Mouse (Mus musculus) forebrain, embryonic 12.5 days (tissue): ENCODE measurements around the gene Tbc1d16. TPM values are rescaled to one million over a fixed set of nuclear protein-coding genes. Genes with fewer than 3 reads are reported as not detected.

Experiments used
- ATAC-seq: fragments of 200-750 bp; cut with Nextera tagmentation; 2 replicates; pipeline ENCODE4 v1.8.0; 2017; ENCODE audit warnings: moderate TSS enrichment; ENCODE audit not compliant: low FRiP score
- H3K27ac ChIP-seq: fragments of 300-500 bp; sonication (generic); 2 replicates; pipeline ENCODE4 v1.5.1; 2016; ENCODE audit warnings: mild to moderate bottlenecking
- H3K27me3 ChIP-seq: fragments of 300-500 bp; sonication (generic); 2 replicates; pipeline ENCODE4 v1.6.1; 2016; ENCODE audit warnings: mild to moderate bottlenecking
- H3K36me3 ChIP-seq: fragments of 300-500 bp; sonication (generic); replicated peaks from 2 replicates; pipeline ENCODE4 v1.6.1; 2016; ENCODE audit warnings: mild to moderate bottlenecking
- H3K4me1 ChIP-seq: fragments of 300-500 bp; sonication (generic); 2 replicates; pipeline ENCODE4 v1.6.1; 2016
- H3K4me2 ChIP-seq: fragments of 300-500 bp; sonication (generic); 2 replicates; pipeline ENCODE4 v1.6.1; 2016; ENCODE audit warnings: mild to moderate bottlenecking, moderate library complexity
- H3K4me3 ChIP-seq: fragments of 300-500 bp; sonication (generic); replicated peaks from 2 replicates; pipeline ENCODE4 v1.5.1; 2016; ENCODE audit warnings: mild to moderate bottlenecking
- H3K9ac ChIP-seq: fragments of 300-500 bp; sonication (generic); 2 replicates; pipeline ENCODE4 v1.6.1; 2016; ENCODE audit warnings: mild to moderate bottlenecking
- H3K9me3 ChIP-seq: fragments of 300-500 bp; sonication (generic); 2 replicates; pipeline ENCODE4 v1.6.1; 2016
- WGBS: fragments of 180-500 bp; shearing (Covaris S2); methylation state at CpG from one replicate; pipeline ENCODE4 v1.1.7; 2016; 5-methylcytosine and 5-hydroxymethylcytosine counted together
- polyA plus RNA-seq: library from polyadenylated mRNA; unstranded; fragments of >200 nt; fragmentation: Nextera tagmentation; extraction: Ambion mirVana; gene quantifications from 2 replicates; pipeline ENCODE4 v1.2.1, GENCODE M21; 2016

The Tbc1d16 gene
- polyA plus RNA-seq, 1 experiment from 2014 or later = 28.1 TPM

- Histone ChIP-seq H3K9ac (peak overlapping the region; percentile 90), H3K4me1 (peaks cover 53% of the 10 kb centered on the region), H3K9me3 (no peaks in the 10 kb centered on the region), H3K36me3 (peaks cover 13% of the 10 kb centered on the region; the same call in 1 of the 2 replicates), H3K4me3 (peak overlapping the region; percentile 80), H3K27ac (peak overlapping the region; percentile 88), H3K4me2 (peak overlapping the region; percentile 90), H3K27me3 (peaks cover 3% of the 10 kb centered on the region; the same call in 1 of the 2 replicates)
- peak; percentile 93 for ATAC-seq
- 2% methylated on average over 34 of the region's 34 CpGs for WGBS
These were observed 737 bp upstream of the Tbc1d16 start for GRCm38 (mm10) chr11:119228846-119229626.

- H3K9me3 ChIP-seq = no peaks in the 10 kb centered on the region
- H3K27ac ChIP-seq = no peak overlapping the region; the same call in 1 of the 2 replicates
- H3K4me3 ChIP-seq = peak overlapping the region; percentile 80
- H3K27me3 ChIP-seq = peaks cover 3% of the 10 kb centered on the region; the same call in 1 of the 2 replicates
- peak overlapping the region; percentile 90 for H3K4me2 ChIP-seq
- H3K36me3 ChIP-seq = peaks cover 13% of the 10 kb centered on the region; the same call in 1 of the 2 replicates
- H3K4me1 ChIP-seq = peaks cover 66% of the 10 kb centered on the region
- WGBS = 3% methylated on average over 12 of the region's 12 CpGs
- no peak for ATAC-seq
- H3K9ac ChIP-seq = peak overlapping the region; percentile 90
These were observed 708 bp downstream of the Tbc1d16 start for GRCm38 (mm10) chr11:119227591-119227990.

- H3K27ac ChIP-seq = no peak overlapping the region
- no peaks in the 10 kb centered on the region for H3K36me3 ChIP-seq
- H3K9me3 ChIP-seq = no peaks in the 10 kb centered on the region
- peaks cover 81% of the 10 kb centered on the region for H3K4me1 ChIP-seq
- H3K4me2 ChIP-seq = peak overlapping the region; percentile 24; the same call in 1 of the 2 replicates
- H3K4me3 ChIP-seq = no peak overlapping the region
- 72% methylated on average over 9 of the region's 9 CpGs for WGBS
- H3K27me3 ChIP-seq = peaks cover 3% of the 10 kb centered on the region; the same call in 1 of the 2 replicates
- no peak for ATAC-seq
- peak overlapping the region; percentile 25; the same call in 1 of the 2 replicates for H3K9ac ChIP-seq
These were observed 2.7 kb downstream of the Tbc1d16 start for GRCm38 (mm10) chr11:119225634-119226033.

- no peak overlapping the region for H3K4me2 ChIP-seq
- peaks cover 81% of the 10 kb centered on the region for H3K4me1 ChIP-seq
- H3K27me3 ChIP-seq = peaks cover 3% of the 10 kb centered on the region; the same call in 1 of the 2 replicates
- H3K9me3 ChIP-seq = no peaks in the 10 kb centered on the region
- ATAC-seq = no peak
- no peak overlapping the region for H3K27ac ChIP-seq
- H3K4me3 ChIP-seq = no peak overlapping the region
- no peak overlapping the region for H3K9ac ChIP-seq
- 92% methylated on average over 6 of the region's 6 CpGs for WGBS
- no peaks in the 10 kb centered on the region for H3K36me3 ChIP-seq
These were observed 3.4 kb downstream of the Tbc1d16 start for GRCm38 (mm10) chr11:119224926-119225325.

GRCm38 (mm10) chr11:119223124-119223890, 5.0 kb downstream of the Tbc1d16 start:
- no peak overlapping the region for H3K4me2 ChIP-seq
- peaks cover 80% of the 10 kb centered on the region for H3K4me1 ChIP-seq
- H3K27me3 ChIP-seq = peaks cover 3% of the 10 kb centered on the region; the same call in 1 of the 2 replicates
- WGBS = 90% methylated on average over 20 of the region's 20 CpGs
- no peak overlapping the region for H3K27ac ChIP-seq
- ATAC-seq = no peak
- no peaks in the 10 kb centered on the region for H3K9me3 ChIP-seq
- H3K4me3 ChIP-seq = no peak overlapping the region
- H3K9ac ChIP-seq = no peak overlapping the region
- no peaks in the 10 kb centered on the region; the same call in 1 of the 2 replicates for H3K36me3 ChIP-seq

GRCm38 (mm10) chr11:119221812-119222510, 6.3 kb downstream of the Tbc1d16 start:
- no peak overlapping the region for H3K9ac ChIP-seq
- H3K36me3 ChIP-seq = peaks cover 7% of the 10 kb centered on the region
- WGBS = 55% methylated on average over 10 of the region's 11 CpGs
- ATAC-seq = no peak
- H3K27ac ChIP-seq = no peak overlapping the region
- no peak overlapping the region for H3K4me2 ChIP-seq
- H3K9me3 ChIP-seq = no peaks in the 10 kb centered on the region
- no peak overlapping the region for H3K4me3 ChIP-seq
- peaks cover 80% of the 10 kb centered on the region for H3K4me1 ChIP-seq
- H3K27me3 ChIP-seq = peaks cover 3% of the 10 kb centered on the region; the same call in 1 of the 2 replicates

GRCm38 (mm10) chr11:119219816-119220465, 8.4 kb downstream of the Tbc1d16 start:
- Histone ChIP-seq H3K27me3 (no peaks in the 10 kb centered on the region), H3K4me1 (peaks cover 80% of the 10 kb centered on the region), H3K27ac (peak overlapping the region; percentile 87), H3K4me3 (no peak overlapping the region), H3K9me3 (no peaks in the 10 kb centered on the region), H3K4me2 (peak overlapping the region; percentile 21), H3K36me3 (peaks cover 7% of the 10 kb centered on the region), H3K9ac (peak overlapping the region; percentile 33; the same call in 1 of the 2 replicates)
- ATAC-seq = no peak; the same call in 1 of the 2 replicates
- 8% methylated on average over 17 of the region's 17 CpGs for WGBS

GRCm38 (mm10) chr11:119217861-119218260, 10.4 kb downstream of the Tbc1d16 start:
- H3K4me3 ChIP-seq = no peak overlapping the region
- no peaks in the 10 kb centered on the region for H3K27me3 ChIP-seq
- no peak overlapping the region for H3K4me2 ChIP-seq
- H3K9me3 ChIP-seq = no peaks in the 10 kb centered on the region
- H3K4me1 ChIP-seq = peaks cover 80% of the 10 kb centered on the region
- no peak overlapping the region for H3K9ac ChIP-seq
- peaks cover 7% of the 10 kb centered on the region for H3K36me3 ChIP-seq
- 92% methylated on average over 6 of the region's 6 CpGs for WGBS
- ATAC-seq = no peak
- H3K27ac ChIP-seq = no peak overlapping the region

GRCm38 (mm10) chr11:119215905-119216507, 12.3 kb downstream of the Tbc1d16 start:
- Histone ChIP-seq H3K36me3 (peaks cover 7% of the 10 kb centered on the region), H3K9ac (peak overlapping the region; percentile 17; the same call in 1 of the 2 replicates), H3K4me1 (peaks cover 64% of the 10 kb centered on the region), H3K27me3 (no peaks in the 10 kb centered on the region), H3K27ac (peak overlapping the region; percentile 87), H3K4me2 (peak overlapping the region; percentile 38), H3K9me3 (no peaks in the 10 kb centered on the region), H3K4me3 (no peak overlapping the region)
- ATAC-seq = 0 out of 2 replicates have a peak, but pooled peaks have one; percentile 4
- 55% methylated on average over 9 of the region's 9 CpGs for WGBS

- Histone ChIP-seq H3K4me3 (no peak overlapping the region; the same call in 1 of the 2 replicates), H3K9ac (peak overlapping the region; percentile 18), H3K27ac (peak overlapping the region; percentile 87), H3K4me2 (peak overlapping the region; percentile 38), H3K4me1 (peaks cover 62% of the 10 kb centered on the region), H3K9me3 (no peaks in the 10 kb centered on the region), H3K27me3 (no peaks in the 10 kb centered on the region), H3K36me3 (peaks cover 7% of the 10 kb centered on the region)
- 11% methylated on average over 18 of the region's 18 CpGs for WGBS
- peak; percentile 76 for ATAC-seq
These were observed 13.0 kb downstream of the Tbc1d16 start for GRCm38 (mm10) chr11:119215038-119215904.
